ENCODE assay signal across 8 mouse cellular contexts in the genomic region with DNA sequence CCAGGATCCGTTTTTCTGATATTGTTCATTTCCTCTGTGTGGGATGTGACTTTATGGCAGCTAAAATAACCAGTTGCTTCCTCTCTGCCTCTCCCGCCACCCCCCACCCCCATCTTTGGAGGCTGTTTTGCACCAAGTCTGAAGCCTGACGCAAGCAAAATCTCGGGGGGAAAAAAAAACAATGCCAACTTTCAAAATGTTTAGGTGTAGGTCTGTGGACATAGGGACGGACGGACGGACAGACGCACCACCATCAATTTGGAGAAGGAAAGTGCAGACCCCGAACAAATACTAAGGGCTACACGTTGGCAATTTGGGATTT. TPM values are rescaled to one million over a fixed set of nuclear protein-coding genes. Genes with fewer than 3 reads are reported as not detected.
DNase-seq lines count a peak whose midpoint lies in the region; ATAC-seq and TF ChIP-seq lines count a peak whose summit lies in the region.
"Had no signal": no experiment of that assay in that cellular context is flagged by ENCODE, and none has a peak within 500 bp of the region (broad histone marks: within the 10 kb centered on the region; RNA-seq: fewer than 3 reads in every experiment).

No protein-coding gene starts in this region.

- no peak overlapping the region for H3K9ac ChIP-seq in hindbrain, embryonic 15.5 days
- no peak overlapping the region for H3K9ac ChIP-seq in hindbrain, embryonic 16.5 days (ENCODE audit: low read depth, low read length)
- H3K9ac ChIP-seq in liver, postnatal 0 days (replicated peaks) = peak overlapping the region; percentile 83
- H3K9ac ChIP-seq: neural tube, embryonic 12.5 days had no signal

- no peaks in the 10 kb centered on the region for H3K9me3 ChIP-seq in hindbrain, embryonic 15.5 days
- H3K9me3 ChIP-seq in hindbrain, embryonic 16.5 days (ENCODE audit: control insufficient read depth, low read length) = 0 out of 2 replicates have a peak, but pooled peaks cover 2% of the 10 kb centered on the region
- no peaks in the 10 kb centered on the region for H3K9me3 ChIP-seq in E14TG2a.4 (ENCODE audit: low read length)
- no peaks in the 10 kb centered on the region for H3K9me3 ChIP-seq in liver, postnatal 0 days (ENCODE audit: low read length)
- H3K9me3 ChIP-seq: neural tube, embryonic 12.5 days had no signal

- peak; percentile 62 for DNase-seq in liver, postnatal 0 days
- no peak for DNase-seq in frontal cortex, postnatal 25 days (ENCODE audit: low spot score in 2 of 2)
- no peak for DNase-seq in retina, postnatal 1 day

- H3K4me3 ChIP-seq in hindbrain, embryonic 15.5 days = no peak overlapping the region
- no peak overlapping the region for H3K4me3 ChIP-seq in hindbrain, embryonic 16.5 days (ENCODE audit: low read length)
- H3K4me3 ChIP-seq in E14TG2a.4 (replicated peaks; ENCODE audit: low read length) = peak overlapping the region; percentile 93
- H3K4me3 ChIP-seq in liver, postnatal 0 days (ENCODE audit: low read depth, low read length) = peak overlapping the region; percentile 64

- peak overlapping the region; percentile 56; the same call in 1 of the 2 replicates for H3K4me2 ChIP-seq in hindbrain, embryonic 15.5 days
- no peak overlapping the region for H3K4me2 ChIP-seq in hindbrain, embryonic 16.5 days (ENCODE audit: low read length)
- H3K4me2 ChIP-seq in liver, postnatal 0 days (ENCODE audit: low read depth, low read length) = peak overlapping the region; percentile 73

- TF ChIP-seq CTCF in E14TG2a.4 (conservative IDR thresholded peaks at IDR 0.05; ENCODE audit: low read length) = no peak
- TF ChIP-seq CTCF in liver, postnatal 0 days (IDR thresholded peaks at IDR 0.05; ENCODE audit: low read depth) = no peak

- peaks cover 16% of the 10 kb centered on the region for H3K4me1 ChIP-seq in hindbrain, embryonic 15.5 days (replicated peaks)
- peaks cover 11% of the 10 kb centered on the region for H3K4me1 ChIP-seq in hindbrain, embryonic 16.5 days (ENCODE audit: control insufficient read depth, insufficient read depth, low read depth, low read length)
- H3K4me1 ChIP-seq in E14TG2a.4 (replicated peaks; ENCODE audit: low read depth, low read length) = peaks cover 44% of the 10 kb centered on the region
- H3K4me1 ChIP-seq in liver, postnatal 0 days (ENCODE audit: insufficient read depth) = peaks cover 19% of the 10 kb centered on the region

- no peak for TF ChIP-seq EP300 in liver, postnatal 0 days (IDR thresholded peaks at IDR 0.05; ENCODE audit: low read depth)

- no peak for ATAC-seq in hindbrain, embryonic 15.5 days (ENCODE audit: low FRiP score, low read depth)
- ATAC-seq in hindbrain, embryonic 16.5 days = no peak
- ATAC-seq in granulocyte monocyte progenitor cell, adult 5-6 weeks (replicated peaks; ENCODE audit: poor library complexity, severe bottlenecking) = peak; percentile 38
- no peak for ATAC-seq in liver, postnatal 0 days

- H3K27ac ChIP-seq in hindbrain, embryonic 15.5 days (replicated peaks) = no peak overlapping the region
- no peak overlapping the region for H3K27ac ChIP-seq in hindbrain, embryonic 16.5 days (ENCODE audit: low read depth, low read length)
- peak overlapping the region; percentile 92 for H3K27ac ChIP-seq in liver, postnatal 0 days (ENCODE audit: low read depth)
- H3K27ac ChIP-seq: neural tube, embryonic 12.5 days had no signal

- H3K27me3 ChIP-seq in hindbrain, embryonic 15.5 days = peaks cover 79% of the 10 kb centered on the region
- H3K27me3 ChIP-seq in hindbrain, embryonic 16.5 days (replicated peaks; ENCODE audit: control insufficient read depth, insufficient read depth, low read length) = peaks cover 53% of the 10 kb centered on the region
- peaks cover 55% of the 10 kb centered on the region for H3K27me3 ChIP-seq in E14TG2a.4 (ENCODE audit: insufficient read depth, low read length)
- peaks cover 32% of the 10 kb centered on the region for H3K27me3 ChIP-seq in liver, postnatal 0 days (ENCODE audit: insufficient read depth, low read length)

- no peaks in the 10 kb centered on the region for H3K36me3 ChIP-seq in hindbrain, embryonic 15.5 days
- H3K36me3 ChIP-seq in hindbrain, embryonic 16.5 days (ENCODE audit: control insufficient read depth, insufficient read depth, low read length) = no peaks in the 10 kb centered on the region
- H3K36me3 ChIP-seq in E14TG2a.4 (ENCODE audit: insufficient read depth, low read length) = peaks cover 21% of the 10 kb centered on the region
- peaks cover 16% of the 10 kb centered on the region for H3K36me3 ChIP-seq in liver, postnatal 0 days (replicated peaks; ENCODE audit: insufficient read depth, low read length)
- H3K36me3 ChIP-seq: neural tube, embryonic 12.5 days had no signal

- 7% methylated on average over 10 of the region's 10 CpGs for WGBS in hindbrain, embryonic 15.5 days
- WGBS in hindbrain, embryonic 16.5 days = 4% methylated on average over 10 of the region's 10 CpGs
- 2% methylated on average over 10 of the region's 10 CpGs for WGBS in liver, postnatal 0 days (ENCODE audit: insufficient replicate concordance)

RNA-seq across cellular contexts. Expression of gene Hhex, which starts 1.2 kb away (rescaled TPM):
- polyA plus RNA-seq in hindbrain, embryonic 15.5 days (2015; fragmentation: Nextera tagmentation; extraction: Ambion mirVana) = 5.7 and 6.3 TPM in 2 replicates
- 4.7 and 5.5 TPM in 2 replicates for polyA plus RNA-seq in hindbrain, embryonic 16.5 days (2015; fragmentation: Nextera tagmentation; extraction: Ambion mirVana)
- total RNA-seq in granulocyte monocyte progenitor cell, adult 5-6 weeks (2014; fragmentation: Nextera tagmentation) = 73.9 and 90.8 TPM in 2 replicates
- total RNA-seq in granulocyte monocyte progenitor cell, adult 5-6 weeks (2017) = 18.9 and 22.1 TPM in 2 replicates
- polyA plus RNA-seq in liver, postnatal 0 days (2015; fragmentation: Nextera tagmentation; extraction: Ambion mirVana) = 54.5 and 56.4 TPM in 2 replicates

RNA-seq across cellular contexts. Expression of gene Kif11, which starts 59.6 kb away (rescaled TPM):
- 12.5 and 14.6 TPM in 2 replicates for polyA plus RNA-seq in hindbrain, embryonic 15.5 days (2015; fragmentation: Nextera tagmentation; extraction: Ambion mirVana)
- polyA plus RNA-seq in hindbrain, embryonic 16.5 days (2015; fragmentation: Nextera tagmentation; extraction: Ambion mirVana) = 9.3 and 12.0 TPM in 2 replicates
- total RNA-seq in granulocyte monocyte progenitor cell, adult 5-6 weeks (2014; fragmentation: Nextera tagmentation) = 35.6 and 53.8 TPM in 2 replicates
- total RNA-seq in granulocyte monocyte progenitor cell, adult 5-6 weeks (2017) = 155 and 184 TPM in 2 replicates
- polyA plus RNA-seq in liver, postnatal 0 days (2015; fragmentation: Nextera tagmentation; extraction: Ambion mirVana) = 16.0 and 20.7 TPM in 2 replicates

Comparison
In these comparisons a context has a peak if more than half of its experiments do, and no peak if none do; other contexts are left out.
1. H3K4me3 ChIP-seq: peak in E14TG2a.4 (single experiment) and liver, postnatal 0 days (single experiment); none in hindbrain, embryonic 15.5 days (single experiment) and hindbrain, embryonic 16.5 days (single experiment).